In the genomic region with DNA sequence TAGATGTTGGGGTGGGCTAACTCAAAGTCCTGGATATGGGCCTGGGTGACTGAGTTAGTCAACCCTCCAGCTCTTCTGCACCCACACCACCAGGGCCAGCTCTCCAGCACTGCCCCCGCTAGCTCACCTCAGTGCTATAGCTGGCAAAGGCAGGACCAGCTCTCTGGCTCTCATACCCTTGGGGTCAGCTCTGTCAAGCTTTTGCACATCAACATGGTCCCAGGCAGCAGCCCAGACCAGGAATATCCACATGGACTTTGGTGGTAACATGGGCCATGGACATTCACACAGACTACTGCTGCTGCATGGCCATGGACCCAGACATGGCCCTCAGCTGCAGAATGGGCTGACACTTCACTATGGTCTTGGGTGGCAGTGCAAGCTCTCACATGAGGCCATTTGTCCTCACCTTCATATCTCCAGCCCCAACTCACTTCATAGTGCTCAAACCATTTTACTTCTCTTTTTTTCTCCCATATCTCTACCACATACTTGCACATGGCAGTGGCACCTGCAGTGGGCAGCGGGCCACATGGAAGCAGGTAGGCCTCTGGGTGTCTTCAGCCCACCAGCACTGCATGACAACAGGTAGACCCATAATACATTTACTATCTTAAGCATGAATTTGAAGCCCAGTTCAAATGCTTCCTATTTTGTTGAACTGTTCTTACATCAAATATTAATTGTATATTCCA, we compare ENCODE assay signal across 25 mouse cellular contexts.
"Had no signal": no experiment of that assay in that cellular context is flagged by ENCODE, and none has a peak within 500 bp of the region (broad histone marks: within the 10 kb centered on the region; RNA-seq: fewer than 3 reads in every experiment).

No protein-coding gene starts in this region.

- DNase-seq: gastrocnemius, postnatal 14 days; gastrocnemius, postnatal 36 days; heart, adult 2 months; heart, postnatal 14 days; heart, postnatal 36 days; kidney, adult 11 months; kidney, adult 2 months; kidney, adult 9 months; kidney, postnatal 14 days; kidney, postnatal 36 days; layer of hippocampus, adult 9-11 months; layer of hippocampus, postnatal 36 days; left cerebral cortex, postnatal 4 days; lung, adult 18-20 months had no signal

- H3K9me3 ChIP-seq: heart, embryonic 13.5 days; heart, embryonic 15.5 days; kidney, embryonic 15.5 days; limb, embryonic 12.5 days; limb, embryonic 15.5 days; liver, embryonic 12.5 days had no signal

- ATAC-seq: hindbrain, postnatal 0 days; intestine, embryonic 16.5 days; liver, embryonic 12.5 days had no signal

- H3K4me3 ChIP-seq: heart, adult 2 months; heart, embryonic 13.5 days; heart, embryonic 15.5 days; kidney, embryonic 15.5 days; limb, embryonic 12.5 days; limb, embryonic 15.5 days; liver, embryonic 12.5 days had no signal

- H3K4me2 ChIP-seq: heart, embryonic 13.5 days; heart, embryonic 15.5 days; hindbrain, embryonic 14.5 days; kidney, embryonic 15.5 days; limb, embryonic 12.5 days; limb, embryonic 15.5 days; liver, embryonic 12.5 days had no signal

- H3K4me1 ChIP-seq: limb, embryonic 12.5 days; limb, embryonic 15.5 days had no signal

- H3K36me3 ChIP-seq: heart, embryonic 13.5 days; heart, embryonic 15.5 days; kidney, embryonic 15.5 days; limb, embryonic 12.5 days; limb, embryonic 15.5 days; liver, embryonic 12.5 days had no signal

- H3K9ac ChIP-seq: heart, embryonic 13.5 days; heart, embryonic 15.5 days; hindbrain, embryonic 14.5 days; kidney, embryonic 15.5 days; limb, embryonic 12.5 days; limb, embryonic 15.5 days; liver, embryonic 12.5 days; liver, embryonic 14.5 days had no signal

- H3K27me3 ChIP-seq: heart, embryonic 13.5 days; heart, embryonic 15.5 days; kidney, embryonic 15.5 days; limb, embryonic 12.5 days; limb, embryonic 15.5 days; liver, embryonic 12.5 days had no signal

- H3K27ac ChIP-seq: heart, adult 2 months; heart, embryonic 13.5 days; heart, embryonic 15.5 days; hindbrain, embryonic 14.5 days; hindbrain, postnatal 0 days; kidney, embryonic 15.5 days; kidney, postnatal 0 days; limb, embryonic 12.5 days; limb, embryonic 15.5 days; liver, embryonic 12.5 days; liver, embryonic 14.5 days had no signal
